Mouse (Mus musculus): ENCODE measurements around the gene Arid5b.

Arid5b gene

GRCm38 (mm10) chr10:68089435-68090196 lies 188.9 kb downstream of the Arid5b start:
- DNase-seq (ENCODE audit: low spot score in 2 of 2): no peak

- no peak for DNase-seq (ENCODE audit: low spot score in 2 of 2)
Measured at GRCm38 (mm10) chr10:68087722-68088121, 190.8 kb downstream of the Arid5b start.

GRCm38 (mm10) chr10:68086973-68087372 lies 191.6 kb downstream of the Arid5b start:
- no peak for DNase-seq (ENCODE audit: low spot score in 2 of 2)

GRCm38 (mm10) chr10:68085574-68085973 lies 193.0 kb downstream of the Arid5b start:
- no peak for DNase-seq (ENCODE audit: low spot score in 2 of 2)

DNA sequence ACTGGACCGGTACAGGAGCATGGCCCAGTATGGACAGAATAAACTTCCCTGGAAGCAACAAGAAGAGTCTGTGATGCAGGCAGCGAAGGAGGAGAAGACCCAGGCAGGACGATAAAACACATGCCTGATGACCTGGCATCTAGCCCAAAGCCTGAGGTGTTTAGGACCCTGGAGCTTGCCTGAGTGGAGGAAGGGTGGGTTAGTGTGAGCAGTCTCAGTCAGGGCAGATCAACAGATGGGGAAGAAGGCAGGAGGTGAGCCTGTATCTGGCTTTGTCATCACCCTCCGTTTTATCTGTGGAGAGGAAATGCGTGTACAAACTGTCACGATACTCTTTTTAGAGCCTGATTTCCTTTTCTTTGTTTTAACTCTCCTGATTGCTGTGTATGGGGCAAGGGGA lies 196.8 kb downstream of the Arid5b start:
- no peak for DNase-seq (ENCODE audit: low spot score in 2 of 2)

DNA sequence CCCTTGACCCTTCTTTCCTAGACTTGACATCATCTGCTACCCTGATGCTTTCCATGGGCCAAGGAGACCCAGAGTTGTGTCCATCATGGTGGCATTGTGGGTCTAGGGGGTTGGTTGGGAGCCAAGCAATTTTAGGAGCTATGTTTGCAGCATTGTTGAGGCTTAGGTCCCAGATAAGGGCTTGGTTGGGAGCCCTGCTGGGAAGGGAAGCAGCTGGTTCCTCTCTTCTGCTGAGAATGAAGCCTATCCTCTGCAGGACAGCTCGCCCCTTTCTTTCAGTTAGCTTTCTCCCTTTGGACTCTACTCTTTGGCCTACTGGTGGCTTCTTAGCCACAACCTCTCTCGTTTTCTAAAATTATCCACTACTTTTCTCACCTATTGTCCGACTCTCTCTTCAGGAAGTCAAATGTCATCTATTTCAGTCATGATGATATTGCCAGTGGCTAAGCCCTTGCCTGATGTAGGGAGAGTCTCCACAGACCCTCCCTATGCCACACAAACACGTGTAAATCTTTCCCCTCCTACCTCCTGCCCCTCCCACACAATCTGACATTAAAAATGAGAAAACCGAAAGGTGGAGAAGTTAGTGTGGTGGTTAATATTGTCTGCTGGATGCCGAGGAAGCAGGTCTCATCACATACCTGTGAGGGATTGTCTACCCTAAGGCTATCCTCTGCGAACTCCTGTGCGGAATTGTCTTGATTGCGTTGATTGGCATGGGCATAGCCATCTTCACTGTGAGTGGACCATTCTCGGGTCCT lies 198.4 kb downstream of the Arid5b start:
- DNase-seq (ENCODE audit: low spot score in 2 of 2): no peak

- DNase-seq (ENCODE audit: low spot score in 2 of 2): no peak
Measured at GRCm38 (mm10) chr10:68078708-68079107, 199.8 kb downstream of the Arid5b start.

DNA sequence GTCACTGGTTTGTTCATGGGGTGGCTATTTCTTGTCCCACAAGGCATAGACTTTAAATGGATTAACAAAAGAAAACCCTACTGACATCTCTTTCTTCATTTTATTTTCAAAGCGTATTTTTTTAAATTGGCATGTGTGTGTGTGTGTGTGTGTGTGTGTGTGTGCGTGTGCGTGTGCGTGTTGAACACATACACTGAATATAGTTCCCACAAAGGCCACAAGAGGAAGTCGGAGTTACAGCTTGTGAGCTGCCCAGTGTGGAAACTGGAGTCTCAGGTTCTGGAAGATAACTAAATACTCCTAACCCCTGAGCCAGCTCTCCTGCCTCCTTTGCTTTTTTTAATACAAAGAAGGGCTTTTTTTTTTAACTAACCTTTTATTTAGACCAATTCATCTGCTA lies 203.4 kb downstream of the Arid5b start:
- DNase-seq (ENCODE audit: low spot score in 2 of 2): no peak

GRCm38 (mm10) chr10:68074291-68074690 lies 204.2 kb downstream of the Arid5b start:
- DNase-seq (ENCODE audit: low spot score in 2 of 2): no peak

GRCm38 (mm10) chr10:68072626-68073025 lies 205.9 kb downstream of the Arid5b start:
- no peak for DNase-seq (ENCODE audit: low spot score in 2 of 2)

DNA sequence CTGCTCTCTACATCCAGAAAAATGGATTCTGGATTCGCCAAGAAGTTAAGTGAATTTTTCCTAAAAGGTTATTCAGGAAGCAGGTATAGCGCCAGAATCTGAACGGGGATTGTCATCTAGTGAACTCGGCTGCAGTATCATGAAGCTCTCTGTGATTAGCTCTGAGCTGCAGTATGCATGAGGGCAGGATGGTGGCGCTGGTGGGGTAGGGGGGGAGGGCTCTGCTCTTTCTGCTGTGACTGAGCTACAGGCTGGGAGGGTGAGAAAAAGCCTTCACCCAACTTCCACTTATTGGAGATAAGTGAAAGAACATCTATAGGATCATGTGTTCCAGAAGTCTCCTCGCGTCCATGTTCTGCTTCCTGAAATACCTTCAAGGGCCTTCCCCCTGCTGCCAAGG lies 207.5 kb downstream of the Arid5b start:
- DNase-seq (ENCODE audit: low spot score in 2 of 2): no peak

GRCm38 (mm10) chr10:68068426-68068825 lies 210.1 kb downstream of the Arid5b start:
- no peak for DNase-seq (ENCODE audit: low spot score in 2 of 2)

- DNase-seq (ENCODE audit: low spot score in 2 of 2): no peak
Measured at GRCm38 (mm10) chr10:68067961-68068360, 210.6 kb downstream of the Arid5b start.

DNA sequence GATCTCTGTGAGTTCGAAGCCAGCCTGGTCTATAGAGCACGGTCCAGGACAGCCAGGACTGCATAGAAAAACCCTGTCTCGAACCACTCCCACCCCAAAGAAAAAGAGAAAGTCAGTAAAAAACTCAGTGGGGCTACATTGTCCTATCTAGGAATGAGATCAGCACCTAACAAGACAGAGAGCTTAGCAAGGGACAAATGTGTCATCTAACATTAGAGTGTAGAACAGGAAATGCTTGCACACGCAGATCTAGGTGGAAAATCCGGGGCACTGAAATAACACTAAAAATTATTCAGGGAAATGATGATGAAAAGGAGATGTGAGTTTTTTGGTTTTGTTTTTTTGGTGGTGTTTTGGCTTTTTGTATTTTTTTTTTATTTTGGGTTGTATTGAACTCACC lies 212.4 kb downstream of the Arid5b start:
- DNase-seq (ENCODE audit: low spot score in 2 of 2): no peak

DNA sequence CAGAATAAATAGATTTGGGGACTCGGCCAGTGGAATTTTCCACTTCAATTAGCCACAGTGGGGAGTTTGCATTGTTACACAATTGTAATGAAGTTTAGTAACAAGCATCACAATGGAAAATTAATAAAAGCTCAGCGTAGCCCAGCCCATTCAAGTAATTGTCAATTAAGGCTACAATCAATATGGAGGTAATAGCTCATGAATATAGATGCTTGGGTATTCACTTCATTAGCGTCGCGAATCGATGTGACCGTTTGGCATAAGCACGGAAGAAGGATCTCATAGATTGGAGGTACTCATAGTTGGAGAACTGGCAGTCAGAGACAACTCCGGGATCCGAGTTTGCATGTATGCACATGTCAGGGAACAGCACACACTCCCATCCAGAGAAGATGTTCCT lies 214.0 kb downstream of the Arid5b start:
- no peak for DNase-seq (ENCODE audit: low spot score in 2 of 2)

DNA sequence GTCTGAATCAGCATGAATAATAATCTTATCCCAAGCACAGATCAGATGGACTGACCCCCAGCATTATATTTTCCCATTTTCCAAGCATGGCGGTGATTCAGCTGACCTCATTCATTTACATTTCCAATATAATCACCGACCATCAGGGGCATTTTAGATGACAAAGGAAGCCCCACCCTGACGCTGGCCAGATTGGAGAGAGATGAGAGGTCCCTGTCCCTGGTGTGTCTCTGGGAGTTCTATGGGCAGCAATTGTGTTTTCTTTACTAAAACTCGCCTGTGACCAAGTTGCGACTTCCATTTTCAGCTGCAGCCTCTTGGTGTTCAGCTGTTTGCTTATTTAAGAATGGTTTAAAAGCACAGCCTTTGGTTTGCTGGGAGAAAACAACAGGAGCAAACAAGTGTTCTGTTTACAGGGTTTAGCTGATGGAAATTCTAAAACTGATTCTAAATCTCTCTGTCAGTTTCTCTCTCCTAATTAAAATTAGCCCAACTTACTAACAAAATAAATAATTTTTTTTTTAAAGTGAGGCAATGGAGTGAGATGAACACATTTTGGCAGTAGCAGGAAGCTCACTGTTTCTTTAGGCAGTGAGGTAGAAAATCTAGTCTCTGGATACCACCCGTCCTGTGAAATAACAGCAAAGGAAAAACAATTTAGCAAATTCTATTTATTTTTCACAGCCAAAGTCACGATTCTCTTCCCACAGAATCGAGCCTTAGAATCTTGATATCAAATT lies 214.6 kb downstream of the Arid5b start:
- DNase-seq (ENCODE audit: low spot score in 2 of 2): no peak

GRCm38 (mm10) chr10:68061249-68061615 lies 217.3 kb downstream of the Arid5b start:
- DNase-seq (ENCODE audit: low spot score in 2 of 2): no peak

GRCm38 (mm10) chr10:68060590-68061248 lies 217.8 kb downstream of the Arid5b start:
- DNase-seq (ENCODE audit: low spot score in 2 of 2): no peak

- no peak for DNase-seq (ENCODE audit: low spot score in 2 of 2)
Measured at GRCm38 (mm10) chr10:68058378-68058777, 220.2 kb downstream of the Arid5b start.

GRCm38 (mm10) chr10:68057841-68058240 lies 220.7 kb downstream of the Arid5b start:
- DNase-seq (ENCODE audit: low spot score in 2 of 2): no peak

GRCm38 (mm10) chr10:68054706-68055105 lies 223.8 kb downstream of the Arid5b start:
- no peak for DNase-seq (ENCODE audit: low spot score in 2 of 2)

DNA sequence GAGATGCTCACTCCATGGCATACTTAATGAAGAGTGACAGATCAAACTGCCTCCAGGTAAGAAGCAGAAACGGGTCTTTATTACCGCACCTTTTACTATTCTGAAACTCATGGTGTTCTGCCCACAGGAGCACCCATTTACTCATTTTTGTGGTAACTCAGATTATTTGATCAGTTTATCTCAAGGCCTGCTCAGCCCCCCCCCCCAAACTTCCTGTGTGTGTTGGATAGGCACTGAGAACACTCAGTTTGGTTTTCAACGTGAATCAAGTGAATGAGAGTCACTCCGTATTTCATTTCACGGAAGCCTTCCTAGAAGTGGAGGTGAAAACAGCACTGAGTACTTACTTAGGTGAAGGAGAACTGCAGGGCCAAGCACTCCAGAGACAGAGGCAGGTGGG lies 224.4 kb downstream of the Arid5b start:
- no peak for DNase-seq (ENCODE audit: low spot score in 2 of 2)

All from frontal cortex, postnatal 14 days (tissue).